Mouse (Mus musculus) cortical plate, adult 2 months (tissue): ENCODE measurements around the gene Tbl2.

Source experiments
- CTCF ChIP-seq: fragments of 200-500 bp; IDR thresholded peaks from 2 replicates; pipeline ENCODE4 v1.5.1; 2011; ENCODE audit warnings: mild to moderate bottlenecking, control low read depth, low read length; ENCODE audit not compliant: insufficient read depth; ENCODE audit errors: extremely low read depth
- POLR2A ChIP-seq: fragments of 200-500 bp; IDR thresholded peaks from 2 replicates; pipeline ENCODE4 v1.6.1; 2011; ENCODE audit warnings: mild to moderate bottlenecking, low read length, control low read depth; ENCODE audit not compliant: insufficient read depth; ENCODE audit errors: extremely low read depth

- TF ChIP-seq CTCF (no peak), POLR2A (no peak)
Measured at GRCm38 (mm10) chr5:135129747-135130146, 19.7 kb upstream of the Tbl2 start.
